Mouse (Mus musculus) bone marrow macrophage, adult 2 months (primary cell): ENCODE measurements around the gene Brd7. TPM values are rescaled to one million over a fixed set of nuclear protein-coding genes. Genes with fewer than 3 reads are reported as not detected.

Source experiments
- H3K27ac ChIP-seq: 2 replicates; pipeline ENCODE4 v1.5.1; 2012; ENCODE audit warnings: low read depth, low read length; ENCODE audit not compliant: insufficient read depth
- H3K4me1 ChIP-seq: 2 replicates; pipeline ENCODE4 v1.6.1; 2012; ENCODE audit warnings: low read length; ENCODE audit not compliant: control insufficient read depth, insufficient read depth
- H3K4me3 ChIP-seq: 2 replicates; pipeline ENCODE4 v1.5.1; 2012; ENCODE audit warnings: mild to moderate bottlenecking, low read length, moderate library complexity; ENCODE audit not compliant: insufficient read depth
- CTCF ChIP-seq: IDR thresholded peaks from 2 replicates; pipeline ENCODE4 v1.5.1; 2012; ENCODE audit warnings: low read depth, mild to moderate bottlenecking, low read length, moderate library complexity
- POLR2A ChIP-seq: IDR thresholded peaks from 2 replicates; pipeline ENCODE4 v1.6.1; 2012; ENCODE audit warnings: mild to moderate bottlenecking, low read depth, low read length, borderline replicate concordance
- polyA plus RNA-seq: library from polyadenylated mRNA; stranded (reverse); fragments of >200 nt; gene quantifications from 2 replicates; pipeline ENCODE4 v1.2.4, GENCODE M21; 2012; ENCODE audit not compliant: missing spikeins, insufficient read depth, insufficient read length

Brd7 gene
- polyA plus RNA-seq, 1 experiment, result 92.1 TPM

- no peak for TF ChIP-seq POLR2A
- TF ChIP-seq CTCF, result no peak
- Histone ChIP-seq H3K4me3 (no peak overlapping the region), H3K27ac (no peak overlapping the region), H3K4me1 (0 out of 2 replicates have a peak, but pooled peaks cover 2% of the 10 kb centered on the region)
These were observed 48.0 kb downstream of the Brd7 start for GRCm38 (mm10) chr8:88313991-88314390.

- H3K4me1 ChIP-seq, result 0 out of 2 replicates have a peak, but pooled peaks cover 5% of the 10 kb centered on the region
- TF ChIP-seq POLR2A (no peak), CTCF (no peak)
These were observed 49.0 kb downstream of the Brd7 start for GRCm38 (mm10) chr8:88312966-88313365.

GRCm38 (mm10) chr8:88310286-88310685, 51.7 kb downstream of the Brd7 start:
- Histone ChIP-seq H3K4me1 (peaks cover 10% of the 10 kb centered on the region), H3K27ac (no peak overlapping the region), H3K4me3 (no peak overlapping the region)
- TF ChIP-seq POLR2A (no peak), CTCF (no peak)

More at GRCm38 (mm10) chr8:88312966-88313365, 49.0 kb downstream of the Brd7 start:
- no peak overlapping the region for H3K27ac ChIP-seq
- H3K4me3 ChIP-seq, result no peak overlapping the region

- Histone ChIP-seq H3K4me3 (no peak overlapping the region), H3K27ac (no peak overlapping the region), H3K4me1 (peaks cover 10% of the 10 kb centered on the region)
- no peak for TF ChIP-seq POLR2A
- TF ChIP-seq CTCF, result no peak
These were observed 52.1 kb downstream of the Brd7 start for GRCm38 (mm10) chr8:88309881-88310280.

- Histone ChIP-seq H3K4me1 (peaks cover 10% of the 10 kb centered on the region), H3K27ac (no peak overlapping the region), H3K4me3 (no peak overlapping the region)
- TF ChIP-seq CTCF, result no peak
- no peak for TF ChIP-seq POLR2A
These were observed 52.6 kb downstream of the Brd7 start for GRCm38 (mm10) chr8:88309274-88309873.

GRCm38 (mm10) chr8:88307736-88308135, 54.3 kb downstream of the Brd7 start:
- Histone ChIP-seq H3K4me3 (no peak overlapping the region), H3K27ac (no peak overlapping the region), H3K4me1 (peaks cover 10% of the 10 kb centered on the region)
- TF ChIP-seq CTCF (no peak), POLR2A (no peak)

GRCm38 (mm10) chr8:88306511-88306910, 55.5 kb downstream of the Brd7 start:
- H3K27ac ChIP-seq, result no peak overlapping the region
- H3K4me1 ChIP-seq, result peaks cover 21% of the 10 kb centered on the region
- TF ChIP-seq CTCF (no peak), POLR2A (no peak)
- H3K4me3 ChIP-seq, result no peak overlapping the region

- H3K4me3 ChIP-seq, result no peak overlapping the region
- H3K4me1 ChIP-seq, result peaks cover 28% of the 10 kb centered on the region
- no peak for TF ChIP-seq POLR2A
- no peak for TF ChIP-seq CTCF
- H3K27ac ChIP-seq, result no peak overlapping the region
These were observed 56.2 kb downstream of the Brd7 start for GRCm38 (mm10) chr8:88305814-88306213.

- Histone ChIP-seq H3K4me1 (peaks cover 56% of the 10 kb centered on the region), H3K27ac (0 out of 2 replicates have a peak overlapping the region, but pooled peaks have one; percentile 32), H3K4me3 (no peak overlapping the region)
- no peak for TF ChIP-seq POLR2A
- no peak for TF ChIP-seq CTCF
These were observed 60.2 kb downstream of the Brd7 start for GRCm38 (mm10) chr8:88301589-88302437.
